ENCODE assay signal across 8 mouse cellular contexts in genomic region chr1:89643445-89644100, GRCm38 (mm10).
A peak's percentile ranks its signal among the peaks of the same experiment; 100 is the strongest.
DNase-seq lines count a peak whose midpoint lies in the region; ATAC-seq lines count a peak whose summit lies in the region.

No protein-coding gene starts in this region.

- H3K9ac ChIP-seq in heart, embryonic 12.5 days: no peak overlapping the region

- H3K27ac ChIP-seq in heart, embryonic 12.5 days (ENCODE audit: poor library complexity, severe bottlenecking): peak overlapping the region; percentile 12; the same call in 1 of the 2 replicates
- H3K27ac ChIP-seq in macrophage: peak overlapping the region; percentile 71

- peaks cover 12% of the 10 kb centered on the region for H3K4me1 ChIP-seq in heart, embryonic 12.5 days (replicated peaks)

- H3K27me3 ChIP-seq in heart, embryonic 12.5 days (replicated peaks): no peaks in the 10 kb centered on the region
- H3K27me3 ChIP-seq in splenic B cell, adult 2 months (ENCODE audit: control insufficient read depth, insufficient read depth, low read length, poor library complexity, severe bottlenecking): no peaks in the 10 kb centered on the region

- H3K4me3 ChIP-seq in heart, embryonic 12.5 days: no peak overlapping the region
- H3K4me3 ChIP-seq in macrophage (ENCODE audit: inconsistent target): peak overlapping the region; percentile 34

- 0 out of 2 replicates have a peak overlapping the region, but pooled peaks have one; percentile 9 for H3K4me2 ChIP-seq in heart, embryonic 12.5 days

- no peaks in the 10 kb centered on the region for H3K79me2 ChIP-seq in macrophage (ENCODE audit: inconsistent target)

- peak; percentile 56 for DNase-seq in adrenal gland, postnatal 10 days
- no peak for DNase-seq in adrenal gland, adult 8-10 months
- DNase-seq in testis, postnatal 10 days (ENCODE audit: low spot score): peak; percentile 66
- DNase-seq in testis, postnatal 14 days (ENCODE audit: low spot score): no peak
- DNase-seq in kidney, postnatal 36 days: peak; percentile 43 to 71
- DNase-seq in splenic B cell, adult 2 months (ENCODE audit: low read depth, low spot score): peak; percentile 63

- ATAC-seq in heart, embryonic 12.5 days (ENCODE audit: insufficient number of reproducible peaks, low FRiP score): 0 out of 2 replicates have a peak, but pooled peaks have one; percentile 44

- H3K9me3 ChIP-seq in heart, embryonic 12.5 days (replicated peaks): no peaks in the 10 kb centered on the region

- H3K36me3 ChIP-seq in heart, embryonic 12.5 days: peaks cover 2% of the 10 kb centered on the region
- no peaks in the 10 kb centered on the region for H3K36me3 ChIP-seq in macrophage (ENCODE audit: inconsistent target)
- no peaks in the 10 kb centered on the region for H3K36me3 ChIP-seq in splenic B cell, adult 2 months (ENCODE audit: control insufficient read depth, insufficient read depth, low read length, poor library complexity, severe bottlenecking)

- 53% methylated on average over 8 of the region's 8 CpGs for WGBS in heart, embryonic 12.5 days
- 34% methylated on average over 8 of the region's 8 CpGs for WGBS in macrophage (ENCODE audit: missing documents)

Comparison
In these comparisons a context has a peak if more than half of its experiments do, and no peak if none do; other contexts are left out.
1. DNase-seq: peak in adrenal gland, postnatal 10 days (single experiment), testis, postnatal 10 days (single experiment), kidney, postnatal 36 days (2 of 2) and splenic B cell, adult 2 months (single experiment); none in adrenal gland, adult 8-10 months (single experiment) and testis, postnatal 14 days (single experiment).